Mouse (Mus musculus) adrenal gland, postnatal 36 days (tissue): Measurements from ENCODE around the gene Rrp15. TPM values are rescaled to one million over a fixed set of nuclear protein-coding genes. Genes with fewer than 3 reads are reported as not detected.

Experiments used
- DNase-seq, 2 experiments: peaks; one replicate each; pipeline ENCODE4 v3.0.0; 2021; ENCODE audit warnings: mixed read lengths in 1 of 2
- total RNA-seq, 2 experiments: library from RNA; stranded (reverse); gene quantifications; 2 replicates each; pipeline ENCODE4 v1.2.3; 2021

Rrp15 gene
- total RNA-seq, 2 experiments from 2014 or later = 24.0 to 28.2 TPM

GRCm38 (mm10) chr1:186673166-186673565 lies 76.0 kb downstream of the Rrp15 start:
- DNase-seq = no peak

Other genes with a start within 250 kb of the Rrp15 start
- 1 to 10 TPM; 2.0 to 2.4 TPM for gene Tgfb2, start 43.4 kb downstream of the Rrp15 start, total RNA-seq
- not detected for gene D1Pas1, start 218.1 kb upstream of the Rrp15 start, total RNA-seq